Mouse (Mus musculus): ENCODE measurements around the gene Gm20388. TPM values are rescaled to one million over a fixed set of nuclear protein-coding genes. Genes with fewer than 3 reads are reported as not detected.

The Gm20388 gene
- polyA plus RNA-seq, 1 experiment from 2014 or later: not detected

DNA sequence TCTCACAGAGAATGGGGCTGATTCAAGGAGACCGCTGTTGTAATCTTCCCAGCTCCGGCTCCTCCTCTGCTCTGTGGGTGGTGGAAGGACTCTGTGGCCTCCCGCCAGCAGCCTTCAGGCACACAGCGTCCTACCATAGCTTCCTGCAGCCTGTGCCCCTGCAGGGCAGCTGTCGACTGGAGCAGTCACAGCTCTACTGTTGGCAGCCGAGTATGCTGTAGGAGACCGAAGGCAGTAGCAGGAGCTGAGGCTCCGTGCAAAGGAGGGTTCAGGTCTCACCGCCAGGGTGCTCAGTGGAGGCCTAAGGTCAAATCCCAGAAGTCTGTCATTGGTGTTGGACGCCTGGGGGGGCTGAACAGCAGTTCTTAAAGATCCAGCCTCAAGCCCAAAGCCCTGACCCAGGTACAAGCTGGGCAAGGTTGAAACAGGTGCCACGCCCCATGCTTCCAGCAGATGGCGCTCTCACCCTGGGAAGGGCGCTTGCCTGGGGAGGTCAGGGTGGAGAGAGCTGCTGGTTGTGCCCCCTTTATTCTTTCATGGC, 390.0 kb downstream of the Gm20388 start:
- Histone ChIP-seq H3K9ac (ENCODE audit: low read length) (peak overlapping the region; percentile 30; the same call in 1 of the 2 replicates), H3K4me3 (ENCODE audit: control insufficient read depth in 1 of 2, insufficient read depth in 1 of 2, low read depth in 1 of 2, low read length in 2 of 2) (no peak overlapping the region; a peak in 1 of 4 replicates), H3K4me2 (ENCODE audit: low read length) (peak overlapping the region; percentile 60), H3K27me3 (ENCODE audit: control insufficient read depth, insufficient read depth, low read length) (no peaks in the 10 kb centered on the region), H3K36me3 (ENCODE audit: control insufficient read depth, insufficient read depth, low read length) (no peaks in the 10 kb centered on the region), H3K4me1 (ENCODE audit: control insufficient read depth in 2 of 2, insufficient read depth in 2 of 2, low read length in 2 of 2) (peaks cover 17 to 28% of the 10 kb centered on the region in 2 experiments), H3K9me3 (ENCODE audit: control insufficient read depth, low read length) (no peaks in the 10 kb centered on the region), H3K27ac (replicated peaks in 1 of 2; ENCODE audit: control insufficient read depth in 1 of 2, insufficient read depth in 1 of 2, low read depth in 2 of 2, low read length in 2 of 2) (peak overlapping the region; percentile 18 to 69; a peak in 3 of 4 replicates)
- ATAC-seq (ENCODE audit: insufficient number of reproducible peaks, insufficient read depth, low FRiP score, low read depth): peak; percentile 58; the same call in 1 of the 2 replicates
- 2% methylated on average over 13 of the region's 13 CpGs for WGBS

DNA sequence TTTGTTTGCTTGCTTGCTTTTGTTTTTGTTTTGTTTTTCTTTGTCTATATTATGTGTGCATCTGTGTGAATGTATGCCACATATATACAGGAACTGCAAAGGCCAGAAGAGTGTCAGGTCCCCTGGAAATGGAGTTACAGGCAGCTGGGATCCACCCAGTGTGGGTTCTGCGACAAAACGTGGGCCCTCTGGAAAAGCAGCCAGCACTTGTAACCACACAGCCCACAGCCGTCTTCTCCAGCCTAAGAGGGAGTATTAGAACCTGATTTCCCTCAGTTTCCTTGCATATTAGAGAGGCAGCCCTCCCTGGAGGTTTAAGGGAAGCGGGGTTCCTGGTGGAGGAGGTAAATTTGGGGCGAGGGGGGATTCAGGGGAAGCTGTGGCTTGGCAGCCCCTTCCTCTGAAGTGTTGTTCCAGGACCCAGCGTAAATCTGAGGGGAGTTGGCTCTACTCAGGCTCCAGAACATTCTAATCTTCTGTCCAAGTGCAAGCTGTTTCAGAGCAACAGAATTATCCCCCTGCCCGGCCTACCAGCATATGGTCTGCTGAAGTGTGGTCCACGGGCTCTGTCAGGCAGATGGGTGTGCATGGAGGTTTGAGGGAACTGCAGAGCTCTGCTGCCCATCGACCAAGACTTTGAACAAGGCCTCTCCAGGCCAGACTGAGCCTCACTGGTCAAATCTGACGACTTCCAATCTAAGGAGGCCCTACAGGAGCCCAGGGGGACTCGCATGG, 392.5 kb downstream of the Gm20388 start:
- no peaks in the 10 kb centered on the region for H3K36me3 ChIP-seq (ENCODE audit: control insufficient read depth, insufficient read depth, low read length)
- peaks cover 17 to 30% of the 10 kb centered on the region in 2 experiments for H3K4me1 ChIP-seq (ENCODE audit: control insufficient read depth in 2 of 2, insufficient read depth in 2 of 2, low read length in 2 of 2)
- 75% methylated on average over 11 of the region's 11 CpGs for WGBS
- peaks cover 13% of the 10 kb centered on the region for H3K27me3 ChIP-seq (ENCODE audit: control insufficient read depth, insufficient read depth, low read length)
- H3K9ac ChIP-seq (ENCODE audit: low read length): no peak overlapping the region
- H3K4me2 ChIP-seq (ENCODE audit: low read length): no peak overlapping the region
- no peak overlapping the region for H3K27ac ChIP-seq (replicated peaks in 1 of 2; ENCODE audit: control insufficient read depth in 1 of 2, insufficient read depth in 1 of 2, low read depth in 2 of 2, low read length in 2 of 2)
- no peak for ATAC-seq (ENCODE audit: insufficient number of reproducible peaks, insufficient read depth, low FRiP score, low read depth)
- H3K4me3 ChIP-seq (ENCODE audit: control insufficient read depth in 1 of 2, insufficient read depth in 1 of 2, low read depth in 1 of 2, low read length in 2 of 2): no peak overlapping the region
- H3K9me3 ChIP-seq (ENCODE audit: control insufficient read depth, low read length): no peaks in the 10 kb centered on the region

DNA sequence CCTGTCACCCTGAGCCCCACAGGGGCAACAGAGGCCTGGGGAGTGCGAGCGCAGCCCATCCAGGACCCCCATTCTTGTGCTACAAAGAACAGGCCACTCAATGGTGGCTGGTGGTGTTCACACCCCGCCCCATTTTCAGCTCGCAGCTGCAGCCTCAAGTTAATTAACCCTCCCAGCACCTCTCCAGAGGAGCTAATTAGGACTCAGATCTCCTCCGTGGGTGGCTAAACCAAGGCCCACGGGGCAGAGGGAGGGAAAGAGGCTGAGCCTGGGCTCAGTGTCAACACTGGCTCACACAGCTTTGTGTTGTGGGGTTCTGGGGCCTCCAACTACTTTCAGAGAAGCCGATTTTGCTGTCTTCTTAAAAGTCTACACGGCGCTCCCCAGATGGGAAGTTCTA, 393.5 kb downstream of the Gm20388 start:
- 72% methylated on average over 9 of the region's 9 CpGs for WGBS
- Histone ChIP-seq H3K4me1 (ENCODE audit: control insufficient read depth in 2 of 2, insufficient read depth in 2 of 2, low read length in 2 of 2) (peaks cover 23 to 39% of the 10 kb centered on the region in 2 experiments), H3K4me2 (ENCODE audit: low read length) (no peak overlapping the region), H3K9ac (ENCODE audit: low read length) (no peak overlapping the region), H3K4me3 (ENCODE audit: control insufficient read depth in 1 of 2, insufficient read depth in 1 of 2, low read depth in 1 of 2, low read length in 2 of 2) (no peak overlapping the region), H3K27ac (replicated peaks in 1 of 2; ENCODE audit: control insufficient read depth in 1 of 2, insufficient read depth in 1 of 2, low read depth in 2 of 2, low read length in 2 of 2) (no peak overlapping the region), H3K36me3 (ENCODE audit: control insufficient read depth, insufficient read depth, low read length) (no peaks in the 10 kb centered on the region), H3K9me3 (ENCODE audit: control insufficient read depth, low read length) (no peaks in the 10 kb centered on the region), H3K27me3 (ENCODE audit: control insufficient read depth, insufficient read depth, low read length) (peaks cover 13% of the 10 kb centered on the region)
- ATAC-seq (ENCODE audit: insufficient number of reproducible peaks, insufficient read depth, low FRiP score, low read depth): no peak

GRCm38 (mm10) chr8:120305800-120306385, 395.3 kb downstream of the Gm20388 start:
- no peaks in the 10 kb centered on the region for H3K36me3 ChIP-seq (ENCODE audit: control insufficient read depth, insufficient read depth, low read length)
- no peaks in the 10 kb centered on the region for H3K9me3 ChIP-seq (ENCODE audit: control insufficient read depth, low read length)
- no peak overlapping the region for H3K27ac ChIP-seq (replicated peaks in 1 of 2; ENCODE audit: control insufficient read depth in 1 of 2, insufficient read depth in 1 of 2, low read depth in 2 of 2, low read length in 2 of 2)
- H3K27me3 ChIP-seq (ENCODE audit: control insufficient read depth, insufficient read depth, low read length): peaks cover 13% of the 10 kb centered on the region
- H3K9ac ChIP-seq (ENCODE audit: low read length): no peak overlapping the region
- ATAC-seq (ENCODE audit: insufficient number of reproducible peaks, insufficient read depth, low FRiP score, low read depth): no peak
- no peak overlapping the region for H3K4me2 ChIP-seq (ENCODE audit: low read length)
- WGBS: 74% methylated on average over 10 of the region's 10 CpGs
- no peak overlapping the region for H3K4me3 ChIP-seq (ENCODE audit: control insufficient read depth in 1 of 2, insufficient read depth in 1 of 2, low read depth in 1 of 2, low read length in 2 of 2)
- peaks cover 15 to 31% of the 10 kb centered on the region in 2 experiments for H3K4me1 ChIP-seq (ENCODE audit: control insufficient read depth in 2 of 2, insufficient read depth in 2 of 2, low read length in 2 of 2)

DNA sequence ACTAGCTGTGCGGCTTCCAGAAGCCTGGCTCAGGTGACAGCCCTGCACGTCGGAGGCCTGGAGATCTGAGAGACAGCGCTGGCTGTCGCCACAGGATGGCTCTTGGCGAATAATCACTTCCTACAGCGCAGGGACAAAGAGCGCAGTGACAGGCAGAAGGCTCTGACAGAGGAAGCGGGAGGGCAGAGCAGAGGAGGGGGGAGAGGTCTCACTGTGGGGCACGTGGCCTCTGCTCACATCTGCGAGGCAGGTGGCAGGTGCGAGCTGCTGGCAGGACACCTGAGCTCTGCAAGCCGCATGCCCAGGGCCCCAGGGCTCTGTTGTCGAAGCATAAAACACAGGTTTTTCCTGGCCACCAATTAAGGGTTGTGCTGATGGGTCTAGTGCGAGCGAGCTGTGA, 396.5 kb downstream of the Gm20388 start:
- Histone ChIP-seq H3K4me2 (ENCODE audit: low read length) (peak overlapping the region; percentile 41), H3K27ac (replicated peaks in 1 of 2; ENCODE audit: control insufficient read depth in 1 of 2, insufficient read depth in 1 of 2, low read depth in 2 of 2, low read length in 2 of 2) (no peak overlapping the region), H3K9ac (ENCODE audit: low read length) (peak overlapping the region; percentile 21; the same call in 1 of the 2 replicates), H3K9me3 (ENCODE audit: control insufficient read depth, low read length) (no peaks in the 10 kb centered on the region), H3K27me3 (ENCODE audit: control insufficient read depth, insufficient read depth, low read length) (peaks cover 13% of the 10 kb centered on the region), H3K4me1 (ENCODE audit: control insufficient read depth in 2 of 2, insufficient read depth in 2 of 2, low read length in 2 of 2) (peaks cover 13 to 25% of the 10 kb centered on the region in 2 experiments; a peak in 3 of 4 replicates), H3K36me3 (ENCODE audit: control insufficient read depth, insufficient read depth, low read length) (no peaks in the 10 kb centered on the region), H3K4me3 (ENCODE audit: control insufficient read depth in 1 of 2, insufficient read depth in 1 of 2, low read depth in 1 of 2, low read length in 2 of 2) (no peak overlapping the region)
- 9% methylated on average over 16 of the region's 16 CpGs for WGBS
- ATAC-seq (ENCODE audit: insufficient number of reproducible peaks, insufficient read depth, low FRiP score, low read depth): no peak

- Histone ChIP-seq H3K4me1 (ENCODE audit: control insufficient read depth in 2 of 2, insufficient read depth in 2 of 2, low read length in 2 of 2) (peaks cover 13 to 25% of the 10 kb centered on the region in 2 experiments; a peak in 3 of 4 replicates), H3K4me3 (ENCODE audit: control insufficient read depth in 1 of 2, insufficient read depth in 1 of 2, low read depth in 1 of 2, low read length in 2 of 2) (no peak overlapping the region), H3K27me3 (ENCODE audit: control insufficient read depth, insufficient read depth, low read length) (peaks cover 13% of the 10 kb centered on the region), H3K9me3 (ENCODE audit: control insufficient read depth, low read length) (no peaks in the 10 kb centered on the region), H3K9ac (ENCODE audit: low read length) (0 out of 2 replicates have a peak overlapping the region, but pooled peaks have one; percentile 21), H3K27ac (replicated peaks in 1 of 2; ENCODE audit: control insufficient read depth in 1 of 2, insufficient read depth in 1 of 2, low read depth in 2 of 2, low read length in 2 of 2) (no peak overlapping the region), H3K4me2 (ENCODE audit: low read length) (peak overlapping the region; percentile 41), H3K36me3 (ENCODE audit: control insufficient read depth, insufficient read depth, low read length) (no peaks in the 10 kb centered on the region)
- 49% methylated on average over 11 of the region's 11 CpGs for WGBS
- no peak for ATAC-seq (ENCODE audit: insufficient number of reproducible peaks, insufficient read depth, low FRiP score, low read depth)
Measured at GRCm38 (mm10) chr8:120307528-120307927, 396.9 kb downstream of the Gm20388 start.

DNA sequence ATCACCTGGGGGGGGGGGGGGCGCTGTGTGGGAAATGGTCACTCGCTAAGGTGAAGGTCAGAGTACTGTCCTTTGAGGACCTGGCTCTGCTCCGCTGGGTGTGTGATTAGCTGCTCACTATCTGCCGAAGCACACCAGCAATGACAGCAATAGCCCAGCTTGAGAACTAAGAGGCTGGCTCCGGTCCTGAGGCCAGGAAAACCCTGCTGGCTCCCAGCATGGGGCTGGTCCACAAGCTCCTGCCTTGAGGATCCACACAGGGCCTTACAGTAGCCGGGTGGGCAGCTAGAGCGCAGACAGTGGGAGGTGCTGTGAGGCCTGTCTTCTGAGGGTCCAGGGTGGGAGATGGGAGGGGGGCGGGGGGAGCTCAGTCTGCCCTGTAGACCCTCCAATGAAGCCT, 397.5 kb downstream of the Gm20388 start:
- Histone ChIP-seq H3K4me2 (ENCODE audit: low read length) (no peak overlapping the region), H3K9ac (ENCODE audit: low read length) (no peak overlapping the region; the same call in 1 of the 2 replicates), H3K4me1 (ENCODE audit: control insufficient read depth in 2 of 2, insufficient read depth in 2 of 2, low read length in 2 of 2) (peaks cover 13 to 25% of the 10 kb centered on the region in 2 experiments; a peak in 3 of 4 replicates), H3K27me3 (ENCODE audit: control insufficient read depth, insufficient read depth, low read length) (peaks cover 13% of the 10 kb centered on the region), H3K9me3 (ENCODE audit: control insufficient read depth, low read length) (no peaks in the 10 kb centered on the region), H3K4me3 (ENCODE audit: control insufficient read depth in 1 of 2, insufficient read depth in 1 of 2, low read depth in 1 of 2, low read length in 2 of 2) (no peak overlapping the region), H3K27ac (replicated peaks in 1 of 2; ENCODE audit: control insufficient read depth in 1 of 2, insufficient read depth in 1 of 2, low read depth in 2 of 2, low read length in 2 of 2) (no peak overlapping the region), H3K36me3 (ENCODE audit: control insufficient read depth, insufficient read depth, low read length) (no peaks in the 10 kb centered on the region)
- ATAC-seq (ENCODE audit: insufficient number of reproducible peaks, insufficient read depth, low FRiP score, low read depth): no peak
- WGBS: 30% methylated on average over 8 of the region's 8 CpGs

Measured in heart, embryonic 14.5 days (tissue).